Mouse (Mus musculus) limb, embryonic 14.5 days (tissue): ENCODE results near the gene Haus4. TPM values are rescaled to one million over a fixed set of nuclear protein-coding genes. Genes with fewer than 3 reads are reported as not detected.
A peak's percentile ranks its signal among the peaks of the same experiment; 100 is the strongest.

Source experiments
- ATAC-seq: fragments of 200-750 bp; cut with Nextera tagmentation; 2 replicates; pipeline ENCODE4 v1.8.0; 2017; ENCODE audit warnings: low read depth, moderate number of reproducible peaks, moderate TSS enrichment; ENCODE audit not compliant: low FRiP score
- DNase-seq: peaks from one replicate; pipeline ENCODE4 v3.0.0-alpha.2; 2015; ENCODE audit warnings: low spot score
- H3K27ac ChIP-seq: fragments of 300-500 bp; sonication (generic); replicated peaks from 2 replicates; pipeline ENCODE4 v1.5.1; 2014; ENCODE audit warnings: low read depth, mild to moderate bottlenecking, low read length, moderate library complexity, mixed read lengths
- H3K27me3 ChIP-seq: fragments of 300-500 bp; sonication (generic); 2 replicates; pipeline ENCODE4 v1.6.1; 2014; ENCODE audit warnings: low read length, mixed read lengths; ENCODE audit not compliant: control insufficient read depth, insufficient read depth
- H3K36me3 ChIP-seq: fragments of 300-500 bp; sonication (generic); 2 replicates; pipeline ENCODE4 v1.6.1; 2014; ENCODE audit warnings: mild to moderate bottlenecking, low read length, moderate library complexity, mixed read lengths; ENCODE audit not compliant: control insufficient read depth, insufficient read depth
- H3K4me1 ChIP-seq: fragments of 300-500 bp; sonication (generic); 2 replicates; pipeline ENCODE4 v1.6.1; 2014; ENCODE audit warnings: antibody characterized with exemption, low read length, mixed read lengths; ENCODE audit not compliant: control insufficient read depth, insufficient read depth
- H3K4me2 ChIP-seq: fragments of 300-500 bp; sonication (generic); replicated peaks from 2 replicates; pipeline ENCODE4 v1.6.1; 2014; ENCODE audit warnings: low read depth, mild to moderate bottlenecking, low read length, moderate library complexity; ENCODE audit not compliant: severe bottlenecking
- H3K4me3 ChIP-seq: fragments of 300-500 bp; sonication (generic); replicated peaks from 2 replicates; pipeline ENCODE4 v1.5.1; 2014; ENCODE audit warnings: low read length
- H3K9ac ChIP-seq: fragments of 300-500 bp; sonication (generic); 2 replicates; pipeline ENCODE4 v1.6.1; 2014; ENCODE audit warnings: mild to moderate bottlenecking, low read depth, low read length, moderate library complexity; ENCODE audit not compliant: severe bottlenecking
- H3K9me3 ChIP-seq: fragments of 300-500 bp; sonication (generic); 2 replicates; pipeline ENCODE4 v1.6.1; 2016; ENCODE audit warnings: low read length; ENCODE audit not compliant: control insufficient read depth
- POLR2A ChIP-seq: fragments of 200-500 bp; IDR thresholded peaks from 2 replicates; pipeline ENCODE4 v1.8.0; 2012; ENCODE audit warnings: inconsistent platforms, mild to moderate bottlenecking, moderate library complexity, borderline replicate concordance; ENCODE audit not compliant: insufficient read depth, insufficient read length; ENCODE audit errors: extremely low read depth
- WGBS: fragments of 180-500 bp; shearing (Covaris S2); extraction: QIAGEN DNeasy Blood & Tissue Kit; methylation state at CpG from one replicate; pipeline ENCODE4 v1.1.7; 2014; 5-methylcytosine and 5-hydroxymethylcytosine counted together
- polyA plus RNA-seq, 2 experiments: library from polyadenylated mRNA; depleted of rRNA in 1 of 2; stranded (reverse) in 1 of 2; unstranded in 1 of 2; fragments of >200 nt; fragmentation: Nextera tagmentation in 1 of 2; extraction: Ambion mirVana in 1 of 2; gene quantifications; 2 replicates each; pipeline versions ENCODE4 v1.2.1 to v1.2.3; 2012 to 2014

The Haus4 gene
- polyA plus RNA-seq, 2 experiments = 33.8 to 46.8 TPM

- H3K9ac ChIP-seq = no peak overlapping the region
- H3K36me3 ChIP-seq = peaks cover 63% of the 10 kb centered on the region
- ATAC-seq (no peak), DNase-seq (no peak)
- WGBS = 69% methylated on average over 4 of the region's 4 CpGs
- H3K9me3 ChIP-seq = no peaks in the 10 kb centered on the region
- no peak overlapping the region for H3K4me2 ChIP-seq
- peak overlapping the region; percentile 68; the same call in 1 of the 2 replicates for H3K27ac ChIP-seq
- H3K4me1 ChIP-seq = peaks cover 26% of the 10 kb centered on the region
- no peaks in the 10 kb centered on the region for H3K27me3 ChIP-seq
- no peak overlapping the region for H3K4me3 ChIP-seq
- TF ChIP-seq POLR2A = no peak
These were observed 17.7 kb upstream of the Haus4 start for GRCm38 (mm10) chr14:54572122-54572521.

- no peak for ATAC-seq
- no peak overlapping the region for H3K9ac ChIP-seq
- no peak overlapping the region for H3K4me3 ChIP-seq
- H3K4me2 ChIP-seq = no peak overlapping the region
- no peak for DNase-seq
- peaks cover 74% of the 10 kb centered on the region for H3K36me3 ChIP-seq
- no peaks in the 10 kb centered on the region for H3K9me3 ChIP-seq
- 74% methylated on average over 17 of the region's 17 CpGs for WGBS
- H3K27ac ChIP-seq = no peak overlapping the region
- no peak for TF ChIP-seq POLR2A
- H3K4me1 ChIP-seq = peaks cover 23% of the 10 kb centered on the region
- no peaks in the 10 kb centered on the region for H3K27me3 ChIP-seq
These were observed 15.3 kb upstream of the Haus4 start for GRCm38 (mm10) chr14:54569451-54570392.

- no peak for TF ChIP-seq POLR2A
These were observed 14.4 kb upstream of the Haus4 start for GRCm38 (mm10) chr14:54568694-54569414.

DNA sequence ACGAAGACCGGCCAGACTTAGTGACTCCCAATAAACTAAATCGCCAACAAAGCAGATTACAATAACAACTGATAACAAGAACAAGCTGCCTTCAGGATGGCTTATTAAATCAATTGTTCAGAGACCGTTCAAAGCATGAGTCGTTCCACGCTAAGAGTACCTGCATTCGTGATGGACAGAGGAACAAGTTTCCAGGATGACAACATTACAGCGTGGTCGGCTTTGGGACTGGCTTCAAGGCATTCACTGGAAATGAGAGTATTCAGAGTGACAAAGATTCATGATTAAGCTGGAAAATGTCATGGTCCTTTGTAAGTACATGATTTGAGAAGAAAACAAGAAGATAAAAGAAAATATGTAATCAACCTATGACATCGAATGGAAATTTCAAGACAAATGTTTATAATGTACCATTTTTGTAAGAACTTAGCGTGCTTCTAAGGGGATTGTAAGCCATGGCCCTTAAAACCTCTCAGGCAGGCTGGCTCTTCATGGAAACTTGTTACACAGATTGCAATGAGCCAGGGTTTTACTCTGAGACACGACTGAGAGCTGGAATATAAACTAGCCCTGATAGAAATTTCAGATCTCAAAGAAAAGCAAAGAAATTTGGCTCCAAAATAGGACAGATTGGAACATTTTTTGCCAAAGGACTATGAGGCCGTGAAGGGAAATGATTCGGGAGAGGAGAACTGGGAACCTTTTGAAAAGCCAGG is 6.3 kb upstream of the Haus4 start:
- no peaks in the 10 kb centered on the region for H3K27me3 ChIP-seq
- 81% methylated on average over 14 of the region's 14 CpGs for WGBS

More at GRCm38 (mm10) chr14:54568694-54569414, 14.4 kb upstream of the Haus4 start:
- no peak overlapping the region for H3K4me2 ChIP-seq
- peaks cover 74% of the 10 kb centered on the region for H3K36me3 ChIP-seq
- no peak overlapping the region for H3K27ac ChIP-seq
- DNase-seq (peak; percentile 59), ATAC-seq (0 out of 2 replicates have a peak, but pooled peaks have one; percentile 4)
- H3K4me1 ChIP-seq = peaks cover 14% of the 10 kb centered on the region
- no peaks in the 10 kb centered on the region for H3K27me3 ChIP-seq
- WGBS = 75% methylated on average over 15 of the region's 15 CpGs
- H3K9me3 ChIP-seq = no peaks in the 10 kb centered on the region
- no peak overlapping the region for H3K9ac ChIP-seq
- no peak overlapping the region for H3K4me3 ChIP-seq

GRCm38 (mm10) chr14:54557330-54557729 is 2.9 kb upstream of the Haus4 start:
- H3K4me2 ChIP-seq = no peak overlapping the region
- 84% methylated on average over 8 of the region's 8 CpGs for WGBS
- H3K4me1 ChIP-seq = 0 out of 2 replicates have a peak, but pooled peaks cover 2% of the 10 kb centered on the region
- no peak for TF ChIP-seq POLR2A
- H3K36me3 ChIP-seq = no peaks in the 10 kb centered on the region
- no peak for DNase-seq
- H3K9ac ChIP-seq = no peak overlapping the region
- H3K27me3 ChIP-seq = no peaks in the 10 kb centered on the region
- no peaks in the 10 kb centered on the region for H3K9me3 ChIP-seq
- ATAC-seq = no peak
- H3K27ac ChIP-seq = no peak overlapping the region
- H3K4me3 ChIP-seq = no peak overlapping the region

More for the DNA sequence above, 6.3 kb upstream of the Haus4 start:
- Histone ChIP-seq H3K27ac (no peak overlapping the region), H3K9ac (no peak overlapping the region), H3K4me2 (no peak overlapping the region), H3K9me3 (no peaks in the 10 kb centered on the region), H3K4me1 (no peaks in the 10 kb centered on the region), H3K4me3 (no peak overlapping the region), H3K36me3 (no peaks in the 10 kb centered on the region)
- ATAC-seq (no peak), DNase-seq (no peak)
- no peak for TF ChIP-seq POLR2A
